Mouse (Mus musculus) kidney, embryonic 16.5 days (tissue): Measurements from ENCODE around the gene Txk. TPM values are rescaled to one million over a fixed set of nuclear protein-coding genes. Genes with fewer than 3 reads are reported as not detected.

ENCODE experiments used
- ATAC-seq: fragments of 200-750 bp; cut with Nextera tagmentation; 2 replicates; pipeline ENCODE4 v1.8.0; 2017; ENCODE audit warnings: moderate TSS enrichment; ENCODE audit not compliant: low FRiP score, low TSS enrichment
- H3K27ac ChIP-seq: fragments of 300-500 bp; sonication (generic); 2 replicates; pipeline ENCODE4 v1.5.1; 2014; ENCODE audit warnings: low read length
- H3K27me3 ChIP-seq: fragments of 300-500 bp; sonication (generic); 2 replicates; pipeline ENCODE4 v1.6.1; 2014; ENCODE audit warnings: low read length, control low read depth, mixed read lengths; ENCODE audit not compliant: insufficient read depth
- H3K36me3 ChIP-seq: fragments of 300-500 bp; sonication (generic); 2 replicates; pipeline ENCODE4 v1.6.1; 2014; ENCODE audit warnings: low read length, control low read depth, mixed read lengths; ENCODE audit not compliant: insufficient read depth
- H3K4me1 ChIP-seq: fragments of 300-500 bp; sonication (generic); 2 replicates; pipeline ENCODE4 v1.6.1; 2014; ENCODE audit warnings: low read length, control low read depth, mixed read lengths; ENCODE audit not compliant: insufficient read depth
- H3K4me2 ChIP-seq: fragments of 300-500 bp; sonication (generic); replicated peaks from 2 replicates; pipeline ENCODE4 v1.6.1; 2014; ENCODE audit warnings: low read depth, low read length
- H3K4me3 ChIP-seq: fragments of 300-500 bp; sonication (generic); 2 replicates; pipeline ENCODE4 v1.5.1; 2014; ENCODE audit warnings: mild to moderate bottlenecking, low read length
- H3K9ac ChIP-seq: fragments of 300-500 bp; sonication (generic); replicated peaks from 2 replicates; pipeline ENCODE4 v1.6.1; 2014; ENCODE audit warnings: low read length
- H3K9me3 ChIP-seq: fragments of 300-500 bp; sonication (generic); 2 replicates; pipeline ENCODE4 v1.6.1; 2016; ENCODE audit warnings: low read length, control low read depth
- WGBS: fragments of 180-500 bp; shearing (Covaris S2); extraction: QIAGEN DNeasy Blood & Tissue Kit; methylation state at CpG from one replicate; pipeline ENCODE4 v1.1.7; 2014; 5-methylcytosine and 5-hydroxymethylcytosine counted together
- polyA plus RNA-seq: library from polyadenylated mRNA; unstranded; fragments of >200 nt; fragmentation: Nextera tagmentation; extraction: Ambion mirVana; gene quantifications from 2 replicates; pipeline ENCODE4 v1.2.1, GENCODE M21; 2015

Gene Txk
- 0.06 and 0.28 TPM in 2 replicates for polyA plus RNA-seq

DNA sequence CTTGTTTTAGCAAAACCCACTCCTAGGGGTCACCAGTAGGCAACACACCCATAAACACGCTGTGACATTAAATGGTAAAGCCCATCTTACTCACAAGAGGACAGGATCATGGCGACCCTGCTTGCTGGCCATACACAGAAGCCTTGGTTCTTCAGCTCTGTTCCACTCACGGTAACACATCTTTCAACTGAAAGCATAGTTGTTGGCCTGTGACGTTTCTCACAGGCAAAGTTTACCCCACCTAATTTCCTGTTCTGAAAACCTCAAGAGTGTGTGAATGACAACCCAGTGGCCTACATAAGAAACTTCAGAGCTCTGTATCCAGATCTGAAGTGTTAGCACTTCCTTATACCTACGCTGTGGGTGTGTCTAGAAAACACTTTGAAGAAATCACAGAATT, at the start of gene Txk:
Gene Txk (minus strand): TSS at position 193 of the 400 bp plus-strand sequence.
- Histone ChIP-seq H3K36me3 (no peaks in the 10 kb centered on the region), H3K4me3 (no peak within 1 kb of the TSS), H3K9ac (no peak within 1 kb of the TSS), H3K27me3 (no peaks in the 10 kb centered on the region), H3K4me1 (no peaks in the 10 kb centered on the region), H3K4me2 (no peak within 1 kb of the TSS), H3K27ac (no peak within 1 kb of the TSS), H3K9me3 (no peaks in the 10 kb centered on the region)
- 82% methylated on average over 5 of the region's 5 CpGs for WGBS
- no peak for ATAC-seq

DNA sequence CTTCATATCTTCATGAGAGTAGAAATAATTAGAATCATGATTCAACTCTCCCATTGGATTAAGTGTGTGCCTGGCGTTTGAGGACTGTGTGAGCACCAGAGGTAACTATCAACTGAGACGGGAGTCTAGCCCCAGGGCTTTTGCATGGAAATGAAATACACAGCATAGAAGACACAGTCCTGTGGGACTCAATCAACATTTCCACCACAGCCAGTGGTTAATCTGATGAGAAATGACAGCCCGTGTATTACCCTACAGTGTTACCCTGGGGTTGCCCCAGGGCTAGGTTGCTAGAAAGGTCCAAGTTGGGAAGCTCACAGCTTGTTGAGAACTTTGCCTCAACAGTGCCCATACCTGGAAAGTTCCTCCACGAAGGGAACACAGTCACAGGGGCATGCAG, 46.0 kb upstream of the Txk start:
- Histone ChIP-seq H3K4me2 (no peak overlapping the region), H3K27me3 (no peaks in the 10 kb centered on the region), H3K4me3 (no peak overlapping the region), H3K4me1 (peaks cover 20% of the 10 kb centered on the region), H3K9me3 (no peaks in the 10 kb centered on the region), H3K36me3 (no peaks in the 10 kb centered on the region), H3K9ac (no peak overlapping the region), H3K27ac (no peak overlapping the region)
- WGBS, result 79% methylated on average over 4 of the region's 4 CpGs
- ATAC-seq, result no peak

DNA sequence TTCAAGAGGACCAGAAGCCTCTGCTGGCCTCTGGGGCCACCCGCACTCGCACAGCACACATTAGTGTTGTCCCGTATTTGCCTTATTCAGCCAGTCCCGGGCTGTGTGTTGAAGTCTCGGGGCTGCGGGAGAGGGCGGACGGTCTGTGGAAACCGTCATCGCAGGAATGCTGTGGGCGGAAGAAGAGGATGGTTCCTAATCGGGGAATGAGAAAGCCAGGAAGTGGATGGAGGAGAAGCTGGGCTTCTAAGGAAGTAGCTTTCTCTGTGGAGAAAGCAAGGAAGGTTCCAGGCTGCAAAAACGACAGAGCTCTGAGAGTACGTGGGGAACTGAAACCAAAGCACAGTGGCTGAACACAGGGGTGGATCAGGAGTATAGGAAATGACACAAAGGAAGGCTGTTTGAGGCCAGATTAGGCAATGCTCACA, 43.6 kb upstream of the Txk start:
- no peak; the same call in 1 of the 2 replicates for ATAC-seq
- WGBS, result 43% methylated on average over 14 of the region's 14 CpGs
- Histone ChIP-seq H3K27ac (peak overlapping the region; percentile 67), H3K9me3 (no peaks in the 10 kb centered on the region), H3K36me3 (no peaks in the 10 kb centered on the region), H3K4me2 (peak overlapping the region; percentile 41), H3K9ac (no peak overlapping the region; the same call in 1 of the 2 replicates), H3K4me1 (peaks cover 20% of the 10 kb centered on the region), H3K27me3 (no peaks in the 10 kb centered on the region), H3K4me3 (peak overlapping the region; percentile 22)

DNA sequence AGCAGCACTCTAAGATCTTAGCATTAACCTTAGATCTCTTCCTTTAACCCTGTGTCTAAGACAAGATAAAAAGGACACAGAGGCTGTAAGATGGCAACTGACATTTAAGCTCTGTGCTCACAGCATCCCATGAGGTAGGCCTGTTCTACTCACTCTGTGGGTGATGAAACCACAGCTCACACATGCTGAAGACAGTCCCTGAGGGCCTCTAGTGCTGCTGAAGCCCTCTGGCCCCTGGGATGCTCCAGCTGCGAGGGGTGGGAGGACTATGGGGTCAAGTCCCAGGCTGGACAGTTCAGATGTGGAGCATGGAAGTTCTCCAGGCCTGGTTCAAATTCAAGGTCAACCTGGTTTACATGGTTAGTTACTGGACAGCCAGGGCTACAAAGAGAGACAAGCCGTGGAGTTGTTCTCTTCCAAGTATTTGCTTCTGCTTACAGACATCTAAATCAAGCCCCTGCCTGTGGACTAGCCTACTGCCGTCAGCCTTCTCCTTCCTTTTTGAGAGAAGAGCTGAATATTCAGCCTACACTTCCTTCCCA, 40.8 kb upstream of the Txk start:
- Histone ChIP-seq H3K4me1 (peaks cover 20% of the 10 kb centered on the region), H3K4me3 (no peak overlapping the region), H3K27me3 (no peaks in the 10 kb centered on the region), H3K4me2 (no peak overlapping the region), H3K36me3 (no peaks in the 10 kb centered on the region), H3K27ac (no peak overlapping the region), H3K9me3 (no peaks in the 10 kb centered on the region), H3K9ac (no peak overlapping the region)
- WGBS, result 57% methylated on average over 3 of the region's 3 CpGs
- ATAC-seq, result no peak

DNA sequence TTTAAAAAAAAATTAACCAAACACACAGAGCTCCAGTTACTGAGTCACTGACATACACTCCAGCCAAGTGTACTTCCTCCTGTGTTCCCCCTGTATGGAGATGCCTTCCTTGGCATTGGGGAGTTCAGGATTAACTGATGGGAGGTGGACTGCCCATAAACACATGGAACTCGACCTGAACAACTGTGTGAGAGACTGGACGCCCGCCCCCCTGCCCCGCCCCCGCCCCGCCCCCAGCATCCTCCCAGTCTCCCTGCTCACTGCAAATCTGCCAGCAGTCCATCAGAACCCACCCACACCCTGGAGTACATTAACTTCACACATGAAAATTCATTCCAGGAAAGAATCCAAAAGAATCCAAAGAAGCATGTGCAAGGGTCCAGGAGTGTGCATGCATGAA, 39.2 kb upstream of the Txk start:
- Histone ChIP-seq H3K27ac (peak overlapping the region; percentile 62), H3K9me3 (no peaks in the 10 kb centered on the region), H3K36me3 (no peaks in the 10 kb centered on the region), H3K4me2 (no peak overlapping the region), H3K9ac (no peak overlapping the region), H3K27me3 (no peaks in the 10 kb centered on the region), H3K4me1 (peaks cover 19% of the 10 kb centered on the region), H3K4me3 (no peak overlapping the region)
- ATAC-seq, result peak; percentile 95
- 0% methylated on average over 6 of the region's 6 CpGs for WGBS

DNA sequence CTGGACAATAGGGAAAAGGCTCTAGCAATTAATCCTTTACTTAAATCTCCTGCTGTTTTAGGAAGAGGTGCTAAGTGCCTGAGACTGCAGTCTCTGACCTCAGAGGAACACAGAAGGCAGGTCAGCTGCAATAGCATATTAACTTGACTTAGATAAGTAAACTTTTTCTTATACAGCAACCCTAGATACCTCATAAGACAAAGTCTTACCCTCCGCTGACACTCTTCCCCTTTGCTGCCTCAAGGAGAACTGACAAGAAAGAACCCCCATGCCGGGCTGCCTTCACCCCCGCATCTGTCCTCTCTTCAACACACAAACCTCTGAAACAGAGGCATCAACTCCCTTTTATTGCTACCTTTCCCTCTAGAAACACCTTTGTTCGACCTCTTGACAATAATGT, 38.8 kb upstream of the Txk start:
- H3K9ac ChIP-seq, result no peak overlapping the region
- 28% methylated on average over 4 of the region's 4 CpGs for WGBS
- H3K4me1 ChIP-seq, result peaks cover 15% of the 10 kb centered on the region
- no peaks in the 10 kb centered on the region for H3K9me3 ChIP-seq
- no peak overlapping the region for H3K4me3 ChIP-seq
- peak overlapping the region; percentile 62 for H3K27ac ChIP-seq
- H3K27me3 ChIP-seq, result no peaks in the 10 kb centered on the region
- no peak overlapping the region for H3K4me2 ChIP-seq
- ATAC-seq, result 0 out of 2 replicates have a peak, but pooled peaks have one; percentile 14
- H3K36me3 ChIP-seq, result no peaks in the 10 kb centered on the region

DNA sequence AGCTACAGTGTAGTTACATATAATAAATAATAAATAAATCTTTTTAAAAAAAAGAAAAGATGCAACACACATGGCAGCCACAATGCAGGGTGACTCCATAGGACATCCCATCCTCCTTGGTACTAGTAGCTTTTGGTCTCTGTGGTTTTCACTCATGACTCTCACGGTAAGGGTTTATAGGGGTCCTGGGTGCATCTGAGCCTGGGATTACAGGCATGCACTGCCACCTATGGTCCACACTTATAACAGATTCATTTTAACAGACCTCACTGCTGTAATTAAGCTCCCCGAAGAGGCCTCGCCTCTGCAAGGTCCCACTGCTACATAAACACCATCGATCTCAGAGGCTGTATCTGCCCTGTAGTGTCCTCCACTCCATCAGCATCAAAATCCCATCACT, 32.9 kb upstream of the Txk start:
- 42% methylated on average over 4 of the region's 4 CpGs for WGBS
- no peak overlapping the region for H3K4me2 ChIP-seq
- no peaks in the 10 kb centered on the region for H3K36me3 ChIP-seq
- ATAC-seq, result no peak
- no peaks in the 10 kb centered on the region for H3K27me3 ChIP-seq
- no peak overlapping the region for H3K9ac ChIP-seq
- H3K27ac ChIP-seq, result no peak overlapping the region
- H3K4me1 ChIP-seq, result peaks cover 5% of the 10 kb centered on the region; the same call in 1 of the 2 replicates
- no peaks in the 10 kb centered on the region for H3K9me3 ChIP-seq
- no peak overlapping the region for H3K4me3 ChIP-seq

DNA sequence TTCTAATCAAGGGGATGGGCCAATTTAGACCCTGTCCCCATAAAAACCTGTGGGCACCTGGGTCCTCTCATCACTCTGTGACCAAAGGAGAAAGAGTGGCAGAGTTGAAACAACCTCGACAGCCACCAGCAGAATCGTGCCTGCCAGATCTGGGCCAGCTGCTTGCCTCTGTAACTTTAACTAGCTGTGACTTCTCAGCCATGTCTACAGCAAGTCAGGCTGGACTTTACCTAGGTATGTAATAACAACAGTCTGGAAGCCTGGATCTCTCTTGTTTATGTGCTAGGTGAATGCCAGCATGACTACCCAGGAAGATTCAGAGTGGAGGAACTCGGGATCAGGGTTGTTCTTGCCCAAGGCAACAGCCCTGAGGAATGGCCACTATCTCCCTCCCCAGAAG, 32.1 kb upstream of the Txk start:
- H3K4me1 ChIP-seq, result peaks cover 5% of the 10 kb centered on the region; the same call in 1 of the 2 replicates
- H3K9ac ChIP-seq, result no peak overlapping the region
- WGBS, result 43% methylated on average over 3 of the region's 3 CpGs
- no peak overlapping the region for H3K4me3 ChIP-seq
- H3K27me3 ChIP-seq, result no peaks in the 10 kb centered on the region
- H3K9me3 ChIP-seq, result no peaks in the 10 kb centered on the region
- H3K4me2 ChIP-seq, result no peak overlapping the region
- peak; percentile 53; the same call in 1 of the 2 replicates for ATAC-seq
- no peaks in the 10 kb centered on the region for H3K36me3 ChIP-seq
- H3K27ac ChIP-seq, result no peak overlapping the region

DNA sequence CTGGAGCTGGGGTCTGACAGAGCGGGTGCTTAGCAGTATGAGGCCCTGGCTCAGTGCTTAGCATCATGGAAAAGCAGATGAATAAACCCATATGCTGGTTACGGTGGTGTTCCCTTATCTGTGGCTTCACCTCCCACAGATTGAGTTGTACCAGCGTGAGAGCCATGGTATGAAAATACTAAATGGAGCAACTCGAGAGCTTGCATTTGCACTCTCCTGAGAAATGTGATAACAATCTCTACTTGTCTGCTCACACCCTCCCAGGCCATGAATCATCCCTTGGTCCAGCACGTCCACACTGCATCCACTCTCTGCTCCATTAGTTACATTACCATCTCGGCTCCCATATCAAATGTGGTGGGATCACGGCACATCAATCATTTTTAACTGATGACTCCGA, 31.4 kb upstream of the Txk start:
- H3K9ac ChIP-seq, result no peak overlapping the region
- no peak overlapping the region for H3K27ac ChIP-seq
- H3K4me3 ChIP-seq, result no peak overlapping the region
- 31% methylated on average over 8 of the region's 8 CpGs for WGBS
- H3K27me3 ChIP-seq, result no peaks in the 10 kb centered on the region
- H3K9me3 ChIP-seq, result no peaks in the 10 kb centered on the region
- peaks cover 5% of the 10 kb centered on the region; the same call in 1 of the 2 replicates for H3K4me1 ChIP-seq
- peak; percentile 62; the same call in 1 of the 2 replicates for ATAC-seq
- no peaks in the 10 kb centered on the region for H3K36me3 ChIP-seq
- no peak overlapping the region for H3K4me2 ChIP-seq

DNA sequence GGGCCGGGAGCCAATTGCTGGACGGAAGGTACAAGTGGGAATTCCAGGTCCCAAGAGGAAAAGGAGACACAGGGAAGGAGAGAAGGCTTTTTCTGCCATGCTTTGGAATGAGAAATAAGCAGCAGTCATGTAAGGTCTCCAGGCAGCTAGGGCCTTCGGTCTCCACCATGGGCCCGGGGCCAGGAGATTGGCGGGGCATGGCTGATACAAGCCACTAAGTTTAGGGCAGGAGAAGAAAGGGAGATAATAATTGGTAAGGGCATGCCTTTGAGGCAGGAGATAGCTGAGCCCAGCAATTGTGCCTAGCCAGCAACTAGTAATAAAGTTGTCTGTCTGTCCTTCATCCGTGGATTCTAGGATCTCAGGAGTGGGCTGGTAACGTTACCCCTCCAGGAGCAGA, 30.5 kb upstream of the Txk start:
- WGBS, result 77% methylated on average over 7 of the region's 7 CpGs

More for the DNA sequence above, 30.5 kb upstream of the Txk start:
- H3K4me3 ChIP-seq, result no peak overlapping the region
- no peaks in the 10 kb centered on the region for H3K9me3 ChIP-seq
- H3K27me3 ChIP-seq, result no peaks in the 10 kb centered on the region
- H3K4me1 ChIP-seq, result peaks cover 3% of the 10 kb centered on the region; the same call in 1 of the 2 replicates
- no peak overlapping the region for H3K9ac ChIP-seq
- no peaks in the 10 kb centered on the region for H3K36me3 ChIP-seq
- ATAC-seq, result no peak
- no peak overlapping the region for H3K4me2 ChIP-seq
- no peak overlapping the region for H3K27ac ChIP-seq
